Mouse (Mus musculus) B cell, adult 2 months (primary cell): ENCODE results near the gene Tbx4.

Source experiments
- DNase-seq, 2 experiments: peaks; one replicate each; pipeline ENCODE4 v3.0.0; 2022

The Tbx4 gene

GRCm38 (mm10) chr11:85910133-85910532, 23.9 kb downstream of the Tbx4 start:
- no peak for DNase-seq

- no peak for DNase-seq
Observed at GRCm38 (mm10) chr11:85913506-85913905, 27.3 kb downstream of the Tbx4 start.

GRCm38 (mm10) chr11:85917091-85917992, 31.1 kb downstream of the Tbx4 start:
- no peak for DNase-seq

GRCm38 (mm10) chr11:85917993-85918325, 31.7 kb downstream of the Tbx4 start:
- DNase-seq: no peak

- DNase-seq: no peak
Observed at GRCm38 (mm10) chr11:85918388-85918940, 32.2 kb downstream of the Tbx4 start.

- peak; percentile 47 to 55 for DNase-seq
Observed at GRCm38 (mm10) chr11:85925294-85925743, 39.1 kb downstream of the Tbx4 start.

GRCm38 (mm10) chr11:85926287-85926764, 40.1 kb downstream of the Tbx4 start:
- peak; percentile 12 to 14 for DNase-seq

GRCm38 (mm10) chr11:85928106-85928505, 41.9 kb downstream of the Tbx4 start:
- DNase-seq: no peak

- no peak for DNase-seq
Observed at GRCm38 (mm10) chr11:85929651-85930050, 43.4 kb downstream of the Tbx4 start.

- no peak for DNase-seq
Observed at GRCm38 (mm10) chr11:85941785-85942570, 55.8 kb downstream of the Tbx4 start.

GRCm38 (mm10) chr11:85948765-85949164, 62.5 kb downstream of the Tbx4 start:
- DNase-seq: no peak

GRCm38 (mm10) chr11:85949749-85950148, 63.5 kb downstream of the Tbx4 start:
- no peak for DNase-seq

- no peak for DNase-seq
Observed at GRCm38 (mm10) chr11:85952538-85952937, 66.3 kb downstream of the Tbx4 start.

- DNase-seq: no peak
Observed at GRCm38 (mm10) chr11:85955611-85956010, 69.4 kb downstream of the Tbx4 start.

GRCm38 (mm10) chr11:85956422-85956821, 70.2 kb downstream of the Tbx4 start:
- no peak for DNase-seq

GRCm38 (mm10) chr11:85956950-85957778, 70.9 kb downstream of the Tbx4 start:
- DNase-seq: no peak

- no peak for DNase-seq
Observed at GRCm38 (mm10) chr11:85959837-85960236, 73.6 kb downstream of the Tbx4 start.

GRCm38 (mm10) chr11:85960273-85960672, 74.1 kb downstream of the Tbx4 start:
- no peak for DNase-seq

- DNase-seq: no peak
Observed at GRCm38 (mm10) chr11:85961498-85961897, 75.3 kb downstream of the Tbx4 start.
